Mouse (Mus musculus) midbrain, embryonic 15.5 days (tissue): Measurements from ENCODE around the gene Arhgap30. TPM values are rescaled to one million over a fixed set of nuclear protein-coding genes. Genes with fewer than 3 reads are reported as not detected.
A peak's percentile ranks its signal among the peaks of the same experiment; 100 is the strongest.

Experiments used
- ATAC-seq: fragments of 200-750 bp; cut with Nextera tagmentation; replicated peaks from 2 replicates; pipeline ENCODE4 v1.8.0; 2017; ENCODE audit warnings: moderate TSS enrichment
- H3K27ac ChIP-seq: fragments of 300-500 bp; sonication (generic); 2 replicates; pipeline ENCODE4 v1.5.1; 2015; ENCODE audit warnings: mild to moderate bottlenecking, inconsistent platforms
- H3K27me3 ChIP-seq: fragments of 300-500 bp; sonication (generic); replicated peaks from 2 replicates; pipeline ENCODE4 v1.6.1; 2015; ENCODE audit warnings: inconsistent platforms
- H3K36me3 ChIP-seq: fragments of 300-500 bp; sonication (generic); replicated peaks from 2 replicates; pipeline ENCODE4 v1.6.1; 2015; ENCODE audit warnings: inconsistent platforms
- H3K4me1 ChIP-seq: fragments of 300-500 bp; sonication (generic); 2 replicates; pipeline ENCODE4 v1.6.1; 2015; ENCODE audit warnings: inconsistent platforms
- H3K4me2 ChIP-seq: fragments of 300-500 bp; sonication (generic); 2 replicates; pipeline ENCODE4 v1.6.1; 2015; ENCODE audit warnings: inconsistent platforms, mild to moderate bottlenecking, moderate library complexity
- H3K4me3 ChIP-seq: fragments of 300-500 bp; sonication (generic); 2 replicates; pipeline ENCODE4 v1.5.1; 2015; ENCODE audit warnings: mild to moderate bottlenecking, inconsistent platforms
- H3K9ac ChIP-seq: fragments of 300-500 bp; sonication (generic); 2 replicates; pipeline ENCODE4 v1.6.1; 2015; ENCODE audit warnings: mild to moderate bottlenecking, inconsistent platforms
- H3K9me3 ChIP-seq: fragments of 300-500 bp; sonication (generic); 2 replicates; pipeline ENCODE4 v1.6.1; 2016; ENCODE audit warnings: inconsistent platforms
- WGBS: fragments of 180-500 bp; shearing (Covaris S2); methylation state at CpG from one replicate; pipeline ENCODE4 v1.1.7; 2015; ENCODE audit warnings: mixed read lengths; 5-methylcytosine and 5-hydroxymethylcytosine counted together
- polyA plus RNA-seq: library from polyadenylated mRNA; unstranded; fragments of >200 nt; fragmentation: Nextera tagmentation; extraction: Ambion mirVana; gene quantifications from 2 replicates; pipeline ENCODE4 v1.2.1, GENCODE M21; 2015

Arhgap30 gene
- polyA plus RNA-seq = 0.66 and 0.87 TPM in 2 replicates

DNA sequence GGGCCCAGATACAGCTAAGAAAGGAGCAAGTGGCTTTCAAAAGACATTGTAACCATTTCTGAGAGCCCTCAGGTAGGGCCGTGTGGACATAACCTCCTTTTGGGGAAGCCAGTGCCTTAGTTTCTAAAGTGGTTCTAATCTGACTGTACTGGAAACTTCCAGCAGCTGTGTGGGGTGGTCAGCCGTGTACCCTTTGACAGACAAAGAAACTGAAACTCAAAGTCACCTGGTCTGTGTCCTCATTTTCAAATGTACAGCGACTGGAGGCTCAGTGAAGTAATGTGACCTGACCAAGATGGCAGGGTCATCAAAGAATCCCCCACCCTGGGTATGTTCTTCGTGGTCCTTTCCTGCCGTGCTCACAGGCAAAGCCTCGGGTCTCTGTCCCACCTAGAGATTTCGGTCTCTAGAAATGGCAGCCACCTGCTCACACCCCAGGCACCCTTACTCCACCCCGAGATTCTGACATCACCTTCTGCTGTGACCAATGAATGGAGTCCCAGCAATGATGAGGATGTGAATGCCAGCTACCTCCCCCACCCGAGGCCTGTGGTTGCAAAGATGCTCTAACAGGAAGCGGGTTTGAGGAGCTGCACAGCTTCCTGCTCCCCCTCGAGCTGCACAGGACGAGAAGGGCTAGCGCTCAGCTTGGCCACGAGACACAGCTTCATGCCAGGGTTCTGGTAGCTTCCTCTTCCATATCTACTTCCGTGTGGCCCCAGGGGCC is at the start of gene Arhgap30:
Gene Arhgap30, plus strand, starts transcription at position 579 of the 727 bp plus-strand sequence.
- Histone ChIP-seq H3K9me3 (no peaks in the 10 kb centered on the region), H3K4me2 (no peak within 1 kb of the TSS), H3K9ac (no peak within 1 kb of the TSS), H3K4me3 (no peak within 1 kb of the TSS), H3K4me1 (no peaks in the 10 kb centered on the region), H3K36me3 (no peaks in the 10 kb centered on the region), H3K27ac (no peak within 1 kb of the TSS), H3K27me3 (no peaks in the 10 kb centered on the region)
- no peak for ATAC-seq
- WGBS = 83% methylated on average over 15 of the region's 15 CpGs

DNA sequence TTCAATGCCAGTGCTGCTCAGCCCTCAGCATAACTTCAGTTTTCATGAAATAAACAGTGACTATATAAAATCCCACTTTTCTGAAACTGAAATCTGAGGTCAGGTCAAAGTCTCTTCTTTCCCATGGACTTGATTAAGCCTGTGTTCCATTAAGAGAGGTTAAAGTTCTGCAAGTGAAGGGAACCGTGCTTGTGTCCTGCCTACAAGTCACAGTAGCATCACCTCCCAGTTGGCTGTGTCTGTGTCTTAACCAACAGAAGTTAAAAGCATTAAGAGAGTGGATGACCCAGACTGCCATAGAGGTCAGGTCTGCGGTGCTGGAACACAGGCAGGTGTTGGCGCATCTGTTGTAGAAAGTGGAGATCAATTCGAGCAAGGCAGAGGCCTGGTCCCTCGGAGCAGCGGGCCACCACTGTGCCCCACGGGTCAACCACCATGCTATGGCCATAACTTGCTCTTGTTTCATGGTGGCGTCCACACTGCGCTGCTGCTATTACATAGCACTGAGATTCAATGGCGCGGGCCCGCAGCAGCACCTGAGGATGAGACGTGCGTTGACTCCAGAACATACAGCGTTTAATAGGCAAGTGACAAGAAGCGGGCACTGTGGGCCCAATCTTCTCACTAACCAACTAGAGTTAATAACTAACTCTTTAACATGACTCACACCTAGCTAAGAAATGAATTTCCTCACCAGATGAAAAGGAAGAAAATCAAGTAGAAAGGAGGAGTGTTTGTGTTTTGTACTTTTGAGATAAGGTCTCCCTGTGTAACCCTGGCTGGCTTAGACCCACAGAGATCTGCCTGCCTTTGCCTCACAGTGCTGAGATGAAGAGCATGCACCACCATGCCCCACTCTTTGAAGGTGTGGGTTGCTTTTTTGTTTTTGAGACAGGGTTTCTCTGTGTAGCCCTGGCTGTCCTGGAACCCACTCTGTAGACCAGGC is 46.2 kb upstream of the Arhgap30 start:
- no peak for ATAC-seq
- WGBS = 97% methylated on average over 16 of the region's 16 CpGs
- no peak overlapping the region for H3K27ac ChIP-seq
- no peak overlapping the region for H3K4me2 ChIP-seq
- peaks cover 24% of the 10 kb centered on the region for H3K4me1 ChIP-seq
- H3K4me3 ChIP-seq = no peak overlapping the region
- H3K36me3 ChIP-seq = peaks cover 49% of the 10 kb centered on the region
- H3K27me3 ChIP-seq = no peaks in the 10 kb centered on the region
- H3K9me3 ChIP-seq = 0 out of 2 replicates have a peak, but pooled peaks cover 6% of the 10 kb centered on the region
- no peak overlapping the region for H3K9ac ChIP-seq

DNA sequence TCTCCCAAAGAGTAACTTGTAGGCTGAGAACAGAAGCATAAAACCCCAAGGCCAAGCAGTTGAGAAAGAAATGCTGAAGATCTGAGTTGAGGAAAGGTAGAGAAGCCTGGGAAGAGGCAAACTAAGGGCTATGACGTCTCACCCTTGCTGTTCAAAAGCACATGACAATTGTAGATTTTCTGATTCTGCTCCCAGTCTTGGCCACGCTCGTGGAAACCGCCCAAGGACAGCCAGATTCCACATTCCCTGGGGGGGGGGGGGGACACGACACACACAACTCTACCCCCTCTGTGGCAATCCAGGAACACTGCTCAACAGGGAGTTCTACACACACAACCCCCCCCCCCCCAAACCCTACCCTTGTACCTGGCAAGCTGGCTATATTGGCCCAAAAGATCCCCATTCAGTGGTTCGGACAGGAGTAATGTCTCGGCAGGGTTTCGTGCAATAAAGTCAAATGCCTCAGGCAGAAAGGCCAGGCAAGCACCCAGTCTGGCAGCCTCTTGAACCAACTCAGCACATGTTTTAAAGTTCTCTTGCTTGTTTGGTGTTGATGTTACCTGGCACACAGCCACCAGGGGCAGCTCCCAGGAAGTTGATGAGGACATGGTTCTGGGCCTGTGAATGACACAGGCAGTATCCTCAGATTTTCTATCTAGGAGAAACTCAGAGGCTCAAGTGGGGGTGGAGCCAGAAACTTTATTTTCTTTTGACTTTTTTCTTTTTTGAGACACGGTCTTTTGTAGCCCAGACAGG is 44.7 kb upstream of the Arhgap30 start:
- no peak for ATAC-seq
- Histone ChIP-seq H3K9me3 (0 out of 2 replicates have a peak, but pooled peaks cover 6% of the 10 kb centered on the region), H3K27ac (no peak overlapping the region), H3K4me1 (peaks cover 36% of the 10 kb centered on the region), H3K4me3 (peak overlapping the region; percentile 94; the same call in 1 of the 2 replicates), H3K4me2 (peak overlapping the region; percentile 81; the same call in 1 of the 2 replicates), H3K27me3 (no peaks in the 10 kb centered on the region), H3K9ac (no peak overlapping the region), H3K36me3 (peaks cover 35% of the 10 kb centered on the region)
- 81% methylated on average over 9 of the region's 9 CpGs for WGBS

DNA sequence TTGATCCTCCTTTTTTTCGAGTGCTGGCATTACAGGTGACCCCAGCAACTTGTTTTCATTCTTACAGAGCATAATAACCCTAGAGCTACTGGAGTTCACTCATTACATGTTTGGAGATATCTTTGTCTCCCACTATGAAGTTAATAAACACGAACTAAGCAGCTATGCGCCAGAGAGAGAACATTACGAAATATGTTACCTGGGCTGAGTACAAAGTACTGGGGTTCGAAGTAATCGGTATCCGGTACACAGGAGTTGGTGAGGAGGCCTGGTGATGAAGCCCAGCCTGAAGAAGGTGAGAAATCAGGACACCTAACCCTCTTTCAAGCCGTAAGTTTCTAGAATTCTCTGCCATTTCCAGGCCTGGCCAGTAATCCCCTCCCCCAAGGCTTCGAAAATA is 44.0 kb upstream of the Arhgap30 start:
- WGBS = 76% methylated on average over 9 of the region's 9 CpGs
- Histone ChIP-seq H3K9me3 (0 out of 2 replicates have a peak, but pooled peaks cover 6% of the 10 kb centered on the region), H3K9ac (peak overlapping the region; percentile 78), H3K27ac (no peak overlapping the region; the same call in 1 of the 2 replicates), H3K36me3 (peaks cover 29% of the 10 kb centered on the region), H3K4me2 (peak overlapping the region; percentile 81), H3K27me3 (no peaks in the 10 kb centered on the region), H3K4me3 (peak overlapping the region; percentile 94), H3K4me1 (peaks cover 38% of the 10 kb centered on the region)
- peak; percentile 24 for ATAC-seq

DNA sequence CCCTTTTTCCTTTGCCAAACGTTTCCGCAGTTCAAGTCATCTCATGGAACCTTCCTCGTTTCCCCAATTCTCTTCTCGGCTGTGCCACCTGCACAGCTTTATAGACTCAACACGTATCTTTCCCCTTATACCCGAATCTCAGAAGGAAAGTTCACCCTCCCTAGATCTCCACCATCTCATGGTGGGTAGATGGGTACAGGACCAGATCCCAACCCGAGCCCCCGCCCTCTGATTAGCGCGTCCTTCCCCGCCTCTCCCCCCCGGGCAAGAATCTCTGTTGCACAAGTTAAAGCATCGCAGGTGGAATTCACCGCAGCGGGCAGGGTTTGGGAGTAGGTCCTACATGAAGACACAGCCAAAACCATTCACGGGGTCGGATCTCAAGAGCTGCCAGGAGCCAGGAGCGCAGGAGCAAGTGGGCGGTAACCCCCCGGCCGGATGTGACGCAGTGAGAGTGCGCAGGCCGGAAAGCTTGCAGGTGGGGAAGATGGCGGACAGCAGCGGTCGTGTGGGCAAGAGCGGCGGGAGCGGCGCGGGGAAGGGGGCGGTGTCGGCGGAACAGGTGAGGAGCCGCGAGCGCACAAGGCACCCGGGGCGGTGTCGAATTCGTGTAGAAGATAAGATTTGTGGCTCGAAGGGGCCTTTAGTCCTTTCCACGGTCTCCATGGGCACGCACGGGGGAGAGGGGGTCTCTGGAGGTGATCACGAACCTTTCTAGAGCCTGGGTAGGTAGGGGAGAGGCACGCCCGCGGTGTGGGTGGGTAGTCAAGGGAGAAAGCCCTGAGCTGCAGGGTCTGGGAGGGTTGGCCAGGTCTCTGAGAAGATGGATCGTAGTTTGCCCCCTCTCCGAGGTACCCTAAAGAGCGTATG is 43.3 kb upstream of the Arhgap30 start, which contains the start of the genes Nit1 and Pfdn2:
Gene Nit1, minus strand, starts transcription at position 422 of the 870 bp plus-strand sequence.
Gene Pfdn2, plus strand, starts transcription at position 446 of the 870 bp plus-strand sequence.
- H3K9ac ChIP-seq = peak within 1 kb of the TSS; percentile 78
- 1% methylated on average over 52 of the region's 53 CpGs for WGBS
- peaks cover 22% of the 10 kb centered on the region for H3K36me3 ChIP-seq
- H3K4me2 ChIP-seq = peak within 1 kb of the TSS; percentile 81
- peak within 1 kb of the TSS; percentile 94 for H3K4me3 ChIP-seq
- 0 out of 2 replicates have a peak, but pooled peaks cover 6% of the 10 kb centered on the region for H3K9me3 ChIP-seq
- no peaks in the 10 kb centered on the region for H3K27me3 ChIP-seq
- H3K4me1 ChIP-seq = peaks cover 38% of the 10 kb centered on the region
- peak within 1 kb of the TSS; percentile 86 for H3K27ac ChIP-seq
- peak; percentile 95 for ATAC-seq

DNA sequence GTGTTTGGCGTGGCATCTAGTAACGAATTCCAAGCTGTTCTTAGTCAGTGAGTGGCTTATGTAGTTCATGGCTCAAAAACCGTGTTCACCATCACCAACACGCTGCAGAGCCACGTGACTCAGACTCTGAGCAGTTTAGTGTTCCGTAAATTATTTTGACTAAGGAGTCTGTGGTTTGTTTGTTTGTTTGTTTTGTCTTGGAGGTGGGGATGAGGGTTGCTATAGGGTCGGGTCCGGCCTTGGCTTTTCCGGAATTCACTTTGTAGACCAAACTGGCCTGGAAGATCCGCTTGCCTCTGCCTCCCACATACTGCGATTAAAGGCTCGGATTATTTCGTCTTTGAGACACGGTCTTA is 42.7 kb upstream of the Arhgap30 start:
- H3K27ac ChIP-seq = peak overlapping the region; percentile 86
- peak overlapping the region; percentile 94 for H3K4me3 ChIP-seq
- peak overlapping the region; percentile 81 for H3K4me2 ChIP-seq
- no peaks in the 10 kb centered on the region for H3K27me3 ChIP-seq
- peaks cover 16% of the 10 kb centered on the region for H3K36me3 ChIP-seq
- under 1% methylated on average over 14 of the region's 14 CpGs for WGBS
- peaks cover 38% of the 10 kb centered on the region for H3K4me1 ChIP-seq
- H3K9ac ChIP-seq = peak overlapping the region; percentile 78
- ATAC-seq = no peak
- H3K9me3 ChIP-seq = 0 out of 2 replicates have a peak, but pooled peaks cover 6% of the 10 kb centered on the region

DNA sequence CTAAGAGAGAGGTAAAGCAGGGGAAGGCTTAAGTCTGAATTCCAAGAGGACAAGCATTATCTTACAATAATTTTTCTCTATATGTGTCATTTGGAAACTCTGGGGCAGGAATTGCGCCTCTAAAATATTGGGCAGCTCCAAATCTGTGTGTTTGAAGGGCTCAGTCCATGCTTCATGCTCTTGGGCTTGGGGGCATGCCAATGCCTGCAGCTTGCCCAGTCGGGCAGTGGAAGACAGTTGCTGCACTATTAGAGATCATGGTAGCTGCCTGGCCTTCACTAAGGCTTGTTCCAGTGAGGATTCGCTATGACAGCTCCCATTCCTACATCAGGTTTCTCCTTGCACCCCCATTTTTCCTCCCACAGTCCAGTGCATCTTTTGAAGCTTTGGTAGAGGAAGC is 40.1 kb upstream of the Arhgap30 start:
- WGBS = 93% methylated on average over 3 of the region's 3 CpGs
- no peak overlapping the region for H3K4me3 ChIP-seq
- H3K27me3 ChIP-seq = no peaks in the 10 kb centered on the region
- no peak overlapping the region for H3K9ac ChIP-seq
- no peak overlapping the region for H3K4me2 ChIP-seq
- 0 out of 2 replicates have a peak, but pooled peaks cover 6% of the 10 kb centered on the region for H3K9me3 ChIP-seq
- H3K4me1 ChIP-seq = peaks cover 36% of the 10 kb centered on the region
- no peak overlapping the region for H3K27ac ChIP-seq
- H3K36me3 ChIP-seq = no peaks in the 10 kb centered on the region
- no peak for ATAC-seq

DNA sequence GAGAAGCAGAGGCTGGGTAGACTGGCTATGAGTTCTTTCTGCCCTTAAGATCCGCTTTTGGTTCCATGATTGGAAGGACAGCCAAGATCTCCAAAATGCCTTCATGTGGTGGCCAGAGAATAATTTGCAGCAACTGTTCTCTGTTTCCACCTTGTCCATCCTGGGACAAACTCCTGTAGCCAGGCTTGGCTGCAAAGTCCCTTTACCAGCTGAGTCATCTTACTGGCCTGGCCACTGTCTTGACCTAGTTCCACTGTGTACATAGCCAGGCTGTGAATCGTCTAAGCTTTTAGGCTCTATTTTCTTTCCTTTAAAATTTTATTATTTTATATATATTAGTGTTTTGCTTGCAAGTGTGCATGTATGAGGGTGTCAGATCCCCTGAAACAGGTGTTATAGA is 39.5 kb upstream of the Arhgap30 start:
- no peaks in the 10 kb centered on the region for H3K36me3 ChIP-seq
- no peak overlapping the region for H3K9ac ChIP-seq
- H3K27me3 ChIP-seq = no peaks in the 10 kb centered on the region
- no peak for ATAC-seq
- peaks cover 33% of the 10 kb centered on the region for H3K4me1 ChIP-seq
- no peak overlapping the region for H3K4me3 ChIP-seq
- 0 out of 2 replicates have a peak, but pooled peaks cover 6% of the 10 kb centered on the region for H3K9me3 ChIP-seq
- WGBS = 96% methylated on average over 2 of the region's 2 CpGs
- H3K27ac ChIP-seq = no peak overlapping the region
- no peak overlapping the region for H3K4me2 ChIP-seq

DNA sequence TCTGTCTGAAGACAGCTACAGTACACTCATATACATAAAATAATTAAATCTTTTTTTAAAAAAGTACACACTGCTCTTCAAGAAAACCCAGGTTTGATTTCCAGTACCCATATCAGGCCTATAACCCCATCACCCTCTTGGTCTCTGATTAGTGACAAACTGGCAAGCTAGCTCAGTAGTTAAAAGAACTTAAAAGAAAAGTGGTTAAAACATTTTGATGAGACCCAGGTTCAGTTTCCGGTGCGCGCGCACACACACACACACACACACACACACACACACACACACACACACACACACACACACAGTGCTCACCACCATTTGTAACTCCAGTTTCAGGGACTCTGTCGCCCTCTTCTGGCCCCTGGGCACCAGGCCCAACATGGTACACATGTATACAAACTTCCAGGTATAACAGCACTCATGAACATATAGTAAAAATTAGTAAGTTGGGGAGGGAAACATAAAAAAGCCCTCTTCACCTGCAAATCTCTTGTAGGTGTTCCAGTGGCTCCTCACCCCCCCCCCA is 32.9 kb upstream of the Arhgap30 start:
- no peak overlapping the region for H3K4me3 ChIP-seq
- H3K9ac ChIP-seq = no peak overlapping the region
- 0 out of 2 replicates have a peak, but pooled peaks cover 2% of the 10 kb centered on the region for H3K36me3 ChIP-seq
- H3K4me2 ChIP-seq = no peak overlapping the region
- peaks cover 12% of the 10 kb centered on the region for H3K4me1 ChIP-seq
- H3K27me3 ChIP-seq = no peaks in the 10 kb centered on the region
- no peak overlapping the region for H3K27ac ChIP-seq
- no peaks in the 10 kb centered on the region for H3K9me3 ChIP-seq
- ATAC-seq = no peak
- WGBS = 86% methylated on average over 5 of the region's 5 CpGs

DNA sequence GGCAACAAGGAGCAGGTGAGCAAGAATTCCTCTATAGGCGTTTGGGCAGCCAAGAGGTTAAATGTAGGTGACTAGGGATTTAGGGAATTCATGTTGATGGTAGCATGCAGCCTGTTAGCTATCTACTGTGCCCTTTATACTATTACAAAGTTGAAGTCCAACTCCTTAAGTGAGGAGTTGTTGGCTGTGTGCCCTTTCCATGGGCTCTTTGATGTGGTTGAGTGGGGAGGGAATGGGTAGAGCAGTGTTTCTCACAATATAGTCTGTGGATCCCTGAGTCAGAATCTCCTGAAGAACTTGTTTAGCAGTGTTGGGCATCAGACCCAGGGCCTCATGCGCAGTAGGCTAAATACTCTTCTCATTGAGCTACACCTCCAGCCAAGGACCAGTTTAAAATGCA is 31.9 kb upstream of the Arhgap30 start:
- peaks cover 17% of the 10 kb centered on the region for H3K4me1 ChIP-seq
- no peaks in the 10 kb centered on the region for H3K9me3 ChIP-seq
- no peak overlapping the region for H3K9ac ChIP-seq
- H3K36me3 ChIP-seq = 0 out of 2 replicates have a peak, but pooled peaks cover 2% of the 10 kb centered on the region
- no peak overlapping the region for H3K4me2 ChIP-seq
- no peak for ATAC-seq
- H3K4me3 ChIP-seq = no peak overlapping the region
- no peak overlapping the region for H3K27ac ChIP-seq
- no peaks in the 10 kb centered on the region for H3K27me3 ChIP-seq
- WGBS = 94% methylated on average over 2 of the region's 2 CpGs
